Mouse (Mus musculus) midbrain, embryonic 15.5 days (tissue): ENCODE measurements around the gene Peli2. TPM values are rescaled to one million over a fixed set of nuclear protein-coding genes. Genes with fewer than 3 reads are reported as not detected.

Experiments used
- ATAC-seq: fragments of 200-750 bp; cut with Nextera tagmentation; replicated peaks from 2 replicates; pipeline ENCODE4 v1.8.0; 2017; ENCODE audit warnings: moderate TSS enrichment
- H3K27ac ChIP-seq: fragments of 300-500 bp; sonication (generic); 2 replicates; pipeline ENCODE4 v1.5.1; 2015; ENCODE audit warnings: mild to moderate bottlenecking, inconsistent platforms
- H3K27me3 ChIP-seq: fragments of 300-500 bp; sonication (generic); replicated peaks from 2 replicates; pipeline ENCODE4 v1.6.1; 2015; ENCODE audit warnings: inconsistent platforms
- H3K36me3 ChIP-seq: fragments of 300-500 bp; sonication (generic); replicated peaks from 2 replicates; pipeline ENCODE4 v1.6.1; 2015; ENCODE audit warnings: inconsistent platforms
- H3K4me1 ChIP-seq: fragments of 300-500 bp; sonication (generic); 2 replicates; pipeline ENCODE4 v1.6.1; 2015; ENCODE audit warnings: inconsistent platforms
- H3K4me2 ChIP-seq: fragments of 300-500 bp; sonication (generic); 2 replicates; pipeline ENCODE4 v1.6.1; 2015; ENCODE audit warnings: inconsistent platforms, mild to moderate bottlenecking, moderate library complexity
- H3K4me3 ChIP-seq: fragments of 300-500 bp; sonication (generic); 2 replicates; pipeline ENCODE4 v1.5.1; 2015; ENCODE audit warnings: mild to moderate bottlenecking, inconsistent platforms
- H3K9ac ChIP-seq: fragments of 300-500 bp; sonication (generic); 2 replicates; pipeline ENCODE4 v1.6.1; 2015; ENCODE audit warnings: mild to moderate bottlenecking, inconsistent platforms
- H3K9me3 ChIP-seq: fragments of 300-500 bp; sonication (generic); 2 replicates; pipeline ENCODE4 v1.6.1; 2016; ENCODE audit warnings: inconsistent platforms
- WGBS: fragments of 180-500 bp; shearing (Covaris S2); methylation state at CpG from one replicate; pipeline ENCODE4 v1.1.7; 2015; ENCODE audit warnings: mixed read lengths; 5-methylcytosine and 5-hydroxymethylcytosine counted together
- polyA plus RNA-seq: library from polyadenylated mRNA; unstranded; fragments of >200 nt; fragmentation: Nextera tagmentation; extraction: Ambion mirVana; gene quantifications from 2 replicates; pipeline ENCODE4 v1.2.1, GENCODE M21; 2015

Gene Peli2
- polyA plus RNA-seq, 1 experiment from 2014 or later: 8.5 TPM

DNA sequence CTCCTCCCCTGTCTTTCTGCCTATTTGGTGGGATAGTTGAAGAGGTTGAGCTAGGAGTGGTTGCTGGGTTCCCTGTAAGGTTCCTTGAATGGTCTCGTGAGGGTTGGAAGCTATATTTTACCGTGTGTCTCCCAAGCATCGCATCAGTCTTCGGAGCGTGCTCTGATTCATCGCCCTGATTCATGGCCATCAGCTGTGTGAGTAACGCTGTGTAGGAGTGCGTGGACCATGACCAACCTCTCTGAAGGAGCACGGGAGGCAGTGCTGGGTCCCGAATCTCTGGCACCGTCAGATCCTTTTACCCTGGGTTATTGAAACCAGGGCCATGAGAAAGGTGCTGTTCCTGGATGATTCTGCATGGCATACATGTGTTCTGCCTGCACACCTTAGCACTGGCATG lies 92.2 kb downstream of the Peli2 start:
- 96% methylated on average over 11 of the region's 11 CpGs for WGBS
- Histone ChIP-seq H3K27me3 (no peaks in the 10 kb centered on the region), H3K9me3 (no peaks in the 10 kb centered on the region), H3K9ac (no peak overlapping the region), H3K4me3 (no peak overlapping the region), H3K4me1 (peaks cover 6% of the 10 kb centered on the region), H3K4me2 (no peak overlapping the region), H3K27ac (no peak overlapping the region), H3K36me3 (no peaks in the 10 kb centered on the region)
- no peak for ATAC-seq

DNA sequence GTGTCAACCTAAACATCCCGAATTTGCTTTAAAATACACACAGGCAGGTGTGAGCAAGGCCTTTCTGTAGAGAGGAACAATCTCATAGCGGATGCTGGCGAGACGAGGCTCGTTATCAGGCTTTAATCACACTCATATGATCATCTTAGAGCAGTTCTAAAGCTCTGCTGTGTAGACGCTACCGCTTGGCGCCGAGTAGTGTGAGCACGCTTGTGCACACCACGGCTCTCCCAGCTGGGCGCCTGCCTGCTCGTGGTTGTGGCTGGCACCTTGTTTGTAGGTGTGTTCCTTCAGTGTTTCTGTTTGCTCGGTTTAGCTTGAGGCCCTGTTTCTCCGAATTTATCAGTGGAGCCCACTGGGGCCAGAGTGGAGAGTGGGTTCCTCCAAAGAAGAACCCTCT lies 93.0 kb downstream of the Peli2 start:
- Histone ChIP-seq H3K4me3 (no peak overlapping the region), H3K4me1 (no peaks in the 10 kb centered on the region), H3K27me3 (no peaks in the 10 kb centered on the region), H3K27ac (no peak overlapping the region), H3K9ac (no peak overlapping the region), H3K36me3 (no peaks in the 10 kb centered on the region), H3K9me3 (no peaks in the 10 kb centered on the region), H3K4me2 (no peak overlapping the region)
- ATAC-seq: no peak
- 95% methylated on average over 15 of the region's 15 CpGs for WGBS

DNA sequence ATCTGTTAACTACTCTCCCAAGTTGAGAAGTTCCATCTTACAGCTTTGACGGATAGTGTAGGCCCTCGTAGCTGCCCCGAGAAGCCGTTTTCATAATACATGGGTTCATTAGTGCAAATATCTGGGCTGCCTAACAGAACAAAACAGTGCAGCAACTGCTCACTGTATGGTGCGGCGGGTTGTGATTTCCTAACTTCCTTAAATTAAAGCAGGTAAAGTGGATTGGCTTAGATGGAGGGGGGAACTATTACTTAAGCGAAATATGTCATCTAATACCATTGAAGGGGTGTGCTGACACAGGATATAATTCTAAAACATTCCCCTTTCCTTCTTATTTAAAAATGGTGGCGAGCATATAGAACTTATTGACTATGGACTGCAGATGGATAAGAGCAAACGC lies 101.4 kb downstream of the Peli2 start:
- H3K36me3 ChIP-seq: no peaks in the 10 kb centered on the region
- no peak overlapping the region for H3K4me3 ChIP-seq
- H3K27ac ChIP-seq: no peak overlapping the region
- H3K4me1 ChIP-seq: peaks cover 6% of the 10 kb centered on the region; the same call in 1 of the 2 replicates
- no peak overlapping the region for H3K9ac ChIP-seq
- no peak for ATAC-seq
- no peak overlapping the region for H3K4me2 ChIP-seq
- no peaks in the 10 kb centered on the region for H3K27me3 ChIP-seq
- no peaks in the 10 kb centered on the region for H3K9me3 ChIP-seq
- WGBS: 89% methylated on average over 9 of the region's 9 CpGs

DNA sequence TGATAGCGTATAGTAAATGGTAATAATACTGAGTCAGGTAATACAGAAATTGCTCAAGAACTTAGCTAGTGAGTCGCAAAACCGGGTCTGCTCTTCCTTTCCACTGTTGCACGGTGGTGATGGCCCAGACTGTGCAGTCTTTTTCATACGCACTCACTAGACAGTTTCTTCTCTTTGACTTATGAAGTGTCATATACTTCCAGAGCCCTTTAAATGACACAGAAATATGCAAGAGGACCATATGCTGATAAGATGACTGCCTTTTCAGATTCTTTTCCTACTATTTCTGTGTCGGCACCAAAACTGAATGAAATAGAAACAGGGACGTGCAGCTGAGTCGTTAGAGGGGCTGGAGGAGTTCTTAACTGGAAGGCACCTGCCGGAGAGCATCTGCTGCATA lies 102.1 kb downstream of the Peli2 start:
- Histone ChIP-seq H3K4me1 (peaks cover 6% of the 10 kb centered on the region; the same call in 1 of the 2 replicates), H3K36me3 (no peaks in the 10 kb centered on the region), H3K4me3 (no peak overlapping the region), H3K27ac (no peak overlapping the region), H3K9me3 (no peaks in the 10 kb centered on the region), H3K9ac (no peak overlapping the region), H3K4me2 (no peak overlapping the region), H3K27me3 (no peaks in the 10 kb centered on the region)
- no peak for ATAC-seq
- 88% methylated on average over 9 of the region's 9 CpGs for WGBS

DNA sequence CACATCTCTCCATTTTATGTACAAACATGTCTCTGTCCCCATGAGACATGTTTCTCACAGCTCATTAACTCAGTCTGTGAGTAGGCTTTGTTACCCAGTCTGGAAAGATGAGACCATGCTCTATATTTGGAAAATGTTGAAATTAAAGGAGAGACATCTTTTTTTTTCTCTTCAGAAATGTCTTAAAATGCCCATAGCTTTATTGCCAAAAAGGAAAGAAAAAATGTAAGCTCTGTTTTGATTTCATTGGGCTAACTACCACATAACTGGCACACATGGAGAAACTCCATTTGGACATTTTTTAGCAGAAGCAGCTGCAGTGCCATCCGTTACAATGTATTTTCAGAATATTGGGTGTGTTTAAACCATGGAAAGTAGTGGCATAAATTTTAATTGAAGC lies 103.6 kb downstream of the Peli2 start:
- Histone ChIP-seq H3K9ac (no peak overlapping the region), H3K27ac (no peak overlapping the region), H3K4me3 (no peak overlapping the region), H3K27me3 (no peaks in the 10 kb centered on the region), H3K4me1 (peaks cover 6% of the 10 kb centered on the region; the same call in 1 of the 2 replicates), H3K9me3 (no peaks in the 10 kb centered on the region), H3K4me2 (no peak overlapping the region), H3K36me3 (no peaks in the 10 kb centered on the region)
- no peak for ATAC-seq
- whole genome bisulfite sequencing: 93% methylated on average over 1 of the region's 1 CpGs

DNA sequence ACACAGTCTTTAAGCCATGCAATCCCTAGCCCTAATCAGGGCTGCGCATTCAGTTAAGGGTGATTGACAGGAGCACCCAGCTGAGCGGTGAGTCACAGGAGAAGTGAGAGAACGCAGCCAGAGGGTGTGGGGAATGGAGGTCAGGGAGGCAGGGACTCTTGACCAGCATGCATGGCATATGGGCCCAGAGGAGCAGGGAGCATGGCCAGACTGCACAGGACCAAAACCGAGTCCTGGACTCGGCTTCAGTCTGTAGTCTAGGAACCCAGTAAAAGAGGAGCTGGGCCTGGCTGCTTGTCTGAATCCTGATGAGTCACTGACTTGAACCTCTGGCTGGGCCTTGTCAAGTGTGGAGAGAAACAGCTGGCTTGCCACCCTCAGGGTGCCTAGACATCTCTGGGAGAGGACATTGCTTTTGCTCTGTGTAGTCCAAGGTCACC lies 104.3 kb downstream of the Peli2 start:
- H3K27me3 ChIP-seq: no peaks in the 10 kb centered on the region
- peaks cover 6% of the 10 kb centered on the region; the same call in 1 of the 2 replicates for H3K4me1 ChIP-seq
- no peak overlapping the region for H3K27ac ChIP-seq
- H3K4me2 ChIP-seq: no peak overlapping the region
- 42% methylated on average over 5 of the region's 5 CpGs for WGBS
- no peak for ATAC-seq
- no peaks in the 10 kb centered on the region for H3K36me3 ChIP-seq
- H3K9me3 ChIP-seq: no peaks in the 10 kb centered on the region
- H3K4me3 ChIP-seq: no peak overlapping the region
- H3K9ac ChIP-seq: no peak overlapping the region

DNA sequence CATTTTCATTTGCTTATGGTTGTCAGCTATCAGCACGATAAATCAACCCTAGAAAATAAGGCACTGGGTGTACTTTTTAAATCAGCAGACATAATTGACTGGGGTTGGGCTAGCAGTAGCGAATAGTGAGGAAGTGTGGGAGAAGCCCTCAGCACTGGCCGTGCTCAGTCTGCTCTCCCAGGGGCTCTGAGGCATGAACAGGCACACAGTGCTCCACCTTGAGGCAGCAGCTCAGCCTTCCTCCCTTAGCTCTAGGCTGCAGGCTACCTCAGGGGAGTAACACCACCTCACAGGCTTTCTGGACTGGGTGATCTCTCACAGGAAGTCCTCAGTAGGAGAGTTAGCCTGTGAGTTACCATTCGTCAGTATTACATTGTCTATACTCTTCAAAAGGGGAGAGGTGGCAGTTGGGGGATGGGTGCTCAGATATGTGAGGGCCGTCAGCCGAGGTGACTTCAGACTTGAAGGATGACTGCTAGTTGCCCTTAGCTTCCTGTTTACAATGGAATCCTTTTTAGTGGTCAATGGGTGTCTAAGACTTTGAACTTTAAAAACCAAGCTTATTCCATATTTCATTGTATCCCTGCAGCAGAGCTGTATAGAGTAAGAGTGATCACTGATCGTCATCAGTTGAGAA lies 105.3 kb downstream of the Peli2 start:
- Histone ChIP-seq H3K36me3 (no peaks in the 10 kb centered on the region), H3K27me3 (no peaks in the 10 kb centered on the region), H3K4me1 (peaks cover 6% of the 10 kb centered on the region; the same call in 1 of the 2 replicates), H3K27ac (no peak overlapping the region), H3K4me3 (no peak overlapping the region), H3K9me3 (no peaks in the 10 kb centered on the region), H3K4me2 (no peak overlapping the region), H3K9ac (no peak overlapping the region)
- 78% methylated on average over 7 of the region's 7 CpGs for WGBS
- ATAC-seq: 0 out of 2 replicates have a peak, but pooled peaks have one; percentile 27

DNA sequence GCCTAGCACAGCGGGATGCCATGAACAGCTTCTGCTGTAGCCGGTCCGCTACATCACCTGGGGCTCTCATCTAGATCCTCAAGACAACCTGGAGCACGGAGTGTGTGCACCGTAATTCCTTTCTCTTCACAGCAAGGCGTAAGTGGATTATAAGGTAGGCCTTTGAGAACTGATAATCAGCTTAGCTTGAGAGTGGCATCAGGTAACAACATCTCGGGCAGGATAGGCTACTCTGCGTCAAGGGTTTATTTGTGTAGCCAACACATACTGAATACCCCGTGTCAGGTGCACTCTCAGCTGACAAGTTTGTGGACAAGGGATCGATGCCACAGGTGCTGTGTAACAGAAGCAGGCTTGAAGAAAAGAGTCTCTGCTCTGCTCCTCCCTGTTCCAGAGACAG lies 106.1 kb downstream of the Peli2 start:
- H3K4me2 ChIP-seq: no peak overlapping the region
- no peaks in the 10 kb centered on the region for H3K27me3 ChIP-seq
- H3K9me3 ChIP-seq: no peaks in the 10 kb centered on the region
- H3K4me3 ChIP-seq: no peak overlapping the region
- H3K36me3 ChIP-seq: no peaks in the 10 kb centered on the region
- WGBS: 78% methylated on average over 10 of the region's 10 CpGs
- no peak for ATAC-seq
- H3K27ac ChIP-seq: no peak overlapping the region
- H3K9ac ChIP-seq: no peak overlapping the region
- peaks cover 6% of the 10 kb centered on the region; the same call in 1 of the 2 replicates for H3K4me1 ChIP-seq

DNA sequence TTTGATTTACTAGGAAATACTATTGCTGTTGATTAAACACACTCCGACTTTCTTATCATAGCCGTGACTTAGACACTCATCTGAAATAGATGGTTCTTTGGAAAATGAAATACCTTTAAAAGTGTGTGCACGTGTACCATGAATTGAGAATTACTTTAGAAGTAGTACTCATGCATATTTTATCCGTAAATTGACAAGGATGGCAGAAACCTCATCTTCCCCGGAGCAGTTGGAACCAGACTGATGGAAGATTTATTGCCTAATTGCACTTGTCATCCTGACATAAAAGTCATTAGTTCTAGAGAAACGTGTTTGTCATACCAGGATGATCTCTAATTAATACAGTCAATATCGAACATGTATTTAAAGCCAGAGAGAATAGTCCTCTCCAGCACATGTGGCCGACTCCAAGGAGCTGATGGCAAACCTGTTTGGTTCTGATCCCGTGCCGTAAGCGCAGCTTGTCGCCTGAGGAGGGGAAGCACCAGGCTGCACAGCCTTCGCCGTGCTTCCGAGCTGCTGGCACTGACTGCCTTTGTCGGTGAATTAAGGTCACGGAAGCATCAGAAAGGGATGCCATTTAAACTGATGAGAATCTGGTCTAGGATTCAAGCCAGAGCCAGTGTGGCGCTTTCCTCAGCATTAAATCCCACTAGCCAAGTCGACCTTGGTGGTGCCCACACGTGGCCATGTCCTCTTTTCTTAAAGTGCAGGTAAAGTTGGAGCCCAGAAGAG lies 114.3 kb downstream of the Peli2 start:
- 71% methylated on average over 20 of the region's 20 CpGs for WGBS
- Histone ChIP-seq H3K9ac (no peak overlapping the region), H3K4me1 (0 out of 2 replicates have a peak, but pooled peaks cover 4% of the 10 kb centered on the region), H3K27me3 (no peaks in the 10 kb centered on the region), H3K4me3 (no peak overlapping the region), H3K9me3 (no peaks in the 10 kb centered on the region), H3K27ac (no peak overlapping the region), H3K4me2 (no peak overlapping the region), H3K36me3 (no peaks in the 10 kb centered on the region)
- peak; percentile 52; the same call in 1 of the 2 replicates for ATAC-seq

DNA sequence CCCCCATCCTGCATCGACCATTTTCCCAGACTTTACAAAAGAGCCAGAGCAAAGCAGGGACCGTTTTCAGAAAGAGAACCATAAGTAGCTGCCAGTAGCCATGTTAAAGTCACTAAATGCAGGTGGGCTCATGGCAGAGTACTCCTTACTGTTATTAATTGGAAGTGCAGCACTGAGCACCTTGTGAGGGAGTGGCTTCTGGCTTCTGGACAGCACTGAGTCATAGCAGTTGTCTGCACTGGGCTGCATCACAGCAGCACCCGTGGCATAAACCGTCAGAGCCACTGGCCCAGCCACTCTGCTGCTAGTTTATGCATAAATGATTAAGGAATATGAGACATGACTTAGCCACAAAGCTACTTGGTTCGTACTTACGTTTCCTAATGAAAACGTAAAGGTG lies 120.7 kb downstream of the Peli2 start:
- 92% methylated on average over 7 of the region's 7 CpGs for WGBS
- H3K4me1 ChIP-seq: no peaks in the 10 kb centered on the region
- no peak for ATAC-seq
- no peaks in the 10 kb centered on the region for H3K9me3 ChIP-seq
- H3K4me3 ChIP-seq: no peak overlapping the region
- H3K4me2 ChIP-seq: no peak overlapping the region
- no peak overlapping the region for H3K27ac ChIP-seq
- no peaks in the 10 kb centered on the region for H3K36me3 ChIP-seq
- no peaks in the 10 kb centered on the region for H3K27me3 ChIP-seq
- no peak overlapping the region for H3K9ac ChIP-seq

DNA sequence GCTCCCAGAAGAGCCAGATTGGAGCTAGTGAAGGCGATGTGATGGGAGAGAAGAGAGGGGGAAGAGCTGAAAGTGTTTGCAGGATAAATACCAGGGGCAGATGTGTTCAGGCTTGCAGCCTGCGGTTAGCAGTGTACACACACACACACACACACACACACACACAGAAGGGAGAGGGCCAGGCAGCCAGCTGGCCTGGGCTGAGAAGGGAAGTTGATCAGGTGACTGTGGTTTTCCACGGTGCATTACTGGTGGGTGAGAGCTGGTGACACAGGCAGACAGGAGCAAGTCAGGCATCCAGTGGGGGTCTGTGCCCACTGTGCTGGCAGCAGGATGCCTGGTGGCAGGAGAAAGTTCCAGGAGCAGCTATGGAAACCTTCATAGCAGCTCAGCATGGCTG lies 125.6 kb downstream of the Peli2 start:
- peak; percentile 63 for ATAC-seq
- H3K27ac ChIP-seq: no peak overlapping the region
- no peak overlapping the region for H3K4me2 ChIP-seq
- H3K4me1 ChIP-seq: no peaks in the 10 kb centered on the region
- no peak overlapping the region for H3K4me3 ChIP-seq
- 62% methylated on average over 3 of the region's 3 CpGs for WGBS
- H3K36me3 ChIP-seq: no peaks in the 10 kb centered on the region
- H3K9me3 ChIP-seq: no peaks in the 10 kb centered on the region
- H3K9ac ChIP-seq: no peak overlapping the region
- H3K27me3 ChIP-seq: no peaks in the 10 kb centered on the region

DNA sequence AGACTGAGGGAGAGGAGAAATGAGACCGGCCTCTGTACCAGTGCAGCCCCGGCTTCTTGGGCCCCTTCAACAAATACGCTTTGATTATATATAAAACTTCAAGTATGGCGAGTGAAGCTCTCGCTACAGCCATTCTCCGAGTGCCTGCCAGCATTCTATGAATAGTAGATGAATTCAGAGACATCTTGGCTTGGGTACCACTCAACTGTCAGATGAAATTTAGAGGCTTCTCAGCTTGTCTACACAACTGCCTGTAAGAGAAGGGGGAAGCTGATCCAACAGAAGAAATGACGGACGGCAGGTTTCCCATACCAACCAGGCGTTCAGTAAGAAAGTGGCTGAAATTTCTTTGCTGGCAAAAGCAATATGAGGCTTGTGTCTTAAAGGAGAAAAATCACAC lies 126.3 kb downstream of the Peli2 start:
- Histone ChIP-seq H3K27ac (no peak overlapping the region), H3K36me3 (no peaks in the 10 kb centered on the region), H3K9ac (no peak overlapping the region), H3K4me3 (no peak overlapping the region), H3K27me3 (no peaks in the 10 kb centered on the region), H3K4me1 (peaks cover 5% of the 10 kb centered on the region), H3K4me2 (no peak overlapping the region), H3K9me3 (no peaks in the 10 kb centered on the region)
- WGBS: 76% methylated on average over 9 of the region's 9 CpGs
- no peak for ATAC-seq

DNA sequence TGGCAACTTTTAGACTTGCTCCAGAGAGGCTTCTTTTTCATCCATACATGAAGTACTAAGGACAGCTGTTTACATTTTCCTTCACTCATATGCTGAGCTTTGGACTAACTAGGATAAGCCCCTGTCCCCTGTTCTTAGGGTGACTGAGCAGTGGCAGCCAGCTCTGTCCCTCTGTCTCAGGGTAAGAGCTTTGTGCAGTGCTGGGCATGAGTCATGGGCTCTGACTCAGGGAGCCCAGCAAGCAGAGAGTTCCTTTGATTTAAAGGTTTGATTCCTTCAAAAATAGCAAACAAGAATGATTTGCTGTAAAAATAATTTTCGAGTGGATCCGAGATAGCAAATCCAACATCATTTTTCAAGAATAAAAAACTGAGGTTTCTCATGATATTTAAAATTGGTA lies 128.8 kb downstream of the Peli2 start:
- no peak overlapping the region for H3K27ac ChIP-seq
- H3K4me1 ChIP-seq: peaks cover 10% of the 10 kb centered on the region
- H3K4me2 ChIP-seq: no peak overlapping the region
- H3K4me3 ChIP-seq: no peak overlapping the region
- no peak overlapping the region for H3K9ac ChIP-seq
- WGBS: 94% methylated on average over 2 of the region's 2 CpGs
- no peak for ATAC-seq
- H3K36me3 ChIP-seq: no peaks in the 10 kb centered on the region
- no peaks in the 10 kb centered on the region for H3K9me3 ChIP-seq
- H3K27me3 ChIP-seq: no peaks in the 10 kb centered on the region
